Mouse (Mus musculus) embryonic fibroblast, embryonic 13.5 days (primary cell): ENCODE measurements around the gene Tmc6.

Source experiments
- CTCF ChIP-seq: IDR thresholded peaks from 2 replicates; pipeline ENCODE4 v1.5.1; 2011; ENCODE audit warnings: mild to moderate bottlenecking, control low read depth, low read length, moderate library complexity, borderline replicate concordance; ENCODE audit not compliant: insufficient read depth
- POLR2A ChIP-seq: IDR thresholded peaks from 2 replicates; pipeline ENCODE4 v1.6.1; 2011; ENCODE audit warnings: low read depth, mild to moderate bottlenecking, control low read depth, low read length, moderate library complexity

DNA sequence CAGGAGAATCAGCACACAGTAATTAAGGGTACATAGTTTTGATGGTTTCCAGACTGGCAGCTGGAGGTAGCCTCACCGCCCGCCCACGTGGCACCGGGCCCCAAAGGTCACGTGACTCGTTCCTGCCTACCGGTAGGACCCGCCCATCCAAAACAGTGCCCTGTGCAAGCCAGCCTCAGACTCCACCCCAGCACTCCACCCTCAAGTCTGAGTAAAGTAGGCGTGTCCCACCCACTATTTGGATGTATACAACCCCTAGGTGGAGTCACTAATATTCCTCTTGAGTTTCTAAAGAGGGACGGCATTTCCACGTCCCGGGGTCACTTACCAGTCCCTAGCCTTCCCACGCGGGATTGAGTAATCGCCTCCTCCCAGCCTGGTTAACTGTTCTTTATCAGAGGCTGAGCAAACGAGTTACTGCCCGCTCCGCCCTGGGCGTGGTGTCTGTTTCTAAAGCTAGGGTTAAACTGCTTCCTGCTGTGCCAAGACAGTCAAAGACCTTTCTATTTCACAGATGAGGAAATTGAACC lies 1.4 kb downstream of the Tmc6 start:
- TF ChIP-seq POLR2A (peak; percentile 40), CTCF (no peak)
